Mouse (Mus musculus): ENCODE results near the gene Gm9803.

DNA sequence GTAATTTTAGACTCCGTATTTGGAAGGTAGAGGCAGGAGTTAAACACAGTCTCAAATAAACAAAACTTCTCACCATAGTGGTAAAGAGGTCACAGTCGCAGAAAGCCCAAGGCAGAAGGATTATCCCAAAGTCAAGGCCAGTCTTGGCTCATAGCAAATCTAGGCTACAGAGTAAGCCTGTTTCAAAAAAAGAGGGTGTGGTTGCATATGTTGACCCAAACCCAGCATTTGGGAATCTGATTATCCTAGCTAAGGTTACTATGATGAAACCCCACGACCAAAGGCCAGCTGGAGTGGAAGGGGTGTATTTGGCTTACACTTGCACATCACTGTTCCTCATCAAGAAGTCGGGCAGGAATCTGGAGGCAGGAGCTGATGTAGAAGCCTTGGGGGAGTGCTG, 35.6 kb upstream of the Gm9803 start:
- TF ChIP-seq EP300 (IDR thresholded peaks at IDR 0.05) (no peak), CTCF (IDR thresholded peaks at IDR 0.05) (no peak)

Measured in lung, postnatal 0 days (tissue).